15 mouse cellular contexts compared by ENCODE assay signal in the genomic region with DNA sequence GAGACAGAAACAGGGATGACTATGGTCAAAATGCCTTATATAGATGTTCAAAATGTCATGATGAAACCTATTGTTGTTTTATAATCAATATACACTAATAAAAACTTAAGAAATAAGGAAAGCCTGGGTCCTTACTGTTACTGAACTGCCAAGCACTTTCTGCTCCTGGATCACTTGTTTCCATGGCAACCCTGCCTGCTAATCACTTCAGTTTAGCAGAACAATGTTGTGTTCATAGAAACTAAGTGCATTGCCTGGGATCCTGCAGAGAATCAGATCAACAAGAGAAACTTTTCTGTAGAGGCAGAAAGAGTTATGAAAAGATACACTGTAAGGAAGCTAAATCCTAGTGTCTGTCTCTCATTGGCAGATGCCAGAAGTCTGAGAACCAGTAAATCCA.
"Had no signal": no experiment of that assay in that cellular context is flagged by ENCODE, and none has a peak within 500 bp of the region (broad histone marks: within the 10 kb centered on the region; RNA-seq: fewer than 3 reads in every experiment).

No protein-coding gene starts in this region.

- H3K4me2 ChIP-seq: limb, embryonic 12.5 days; liver, embryonic 13.5 days; lung, embryonic 15.5 days; midbrain, embryonic 12.5 days; neural tube, embryonic 12.5 days had no signal

- H3K9me3 ChIP-seq: limb, embryonic 12.5 days; liver, embryonic 13.5 days; lung, embryonic 15.5 days; midbrain, embryonic 12.5 days; neural tube, embryonic 12.5 days had no signal

- DNase-seq: kidney, adult 8-10 months; kidney, postnatal 25 days; liver; liver, embryonic 13.5 days; liver, postnatal 0 days; lung, postnatal 14 days; retina, postnatal 1 day; right cerebral cortex, postnatal 14 days had no signal

- H3K4me3 ChIP-seq: limb, embryonic 12.5 days; liver, embryonic 13.5 days; lung, embryonic 15.5 days; megakaryocyte, embryonic 14.5 days; midbrain, embryonic 12.5 days; neural tube, embryonic 12.5 days had no signal

- H3K36me3 ChIP-seq: limb, embryonic 12.5 days; liver, embryonic 13.5 days; lung, embryonic 15.5 days; midbrain, embryonic 12.5 days; neural tube, embryonic 12.5 days had no signal

- H3K27me3 ChIP-seq: limb, embryonic 12.5 days; liver, embryonic 13.5 days; lung, embryonic 15.5 days; megakaryocyte, embryonic 14.5 days; midbrain, embryonic 12.5 days; neural tube, embryonic 12.5 days had no signal

- H3K27ac ChIP-seq: limb, embryonic 12.5 days; liver, embryonic 13.5 days; lung, embryonic 15.5 days; macrophage; midbrain, embryonic 12.5 days; neural tube, embryonic 12.5 days had no signal

- H3K4me1 ChIP-seq: limb, embryonic 12.5 days; liver, embryonic 13.5 days; lung, embryonic 15.5 days; megakaryocyte, embryonic 14.5 days; midbrain, embryonic 12.5 days; neural tube, embryonic 12.5 days had no signal

- H3K9ac ChIP-seq: limb, embryonic 12.5 days; liver, embryonic 13.5 days; liver, postnatal 0 days; lung, embryonic 15.5 days; midbrain, embryonic 12.5 days; neural tube, embryonic 12.5 days had no signal

- ATAC-seq: intestine, postnatal 0 days; liver, postnatal 0 days had no signal
